Mouse (Mus musculus) gastrocnemius, adult 18-20 months (tissue): ENCODE measurements around the gene Tmem59. TPM values are rescaled to one million over a fixed set of nuclear protein-coding genes. Genes with fewer than 3 reads are reported as not detected.

Source experiments
- DNase-seq: peaks from one replicate; pipeline ENCODE4 v3.0.0; 2021; ENCODE audit warnings: low spot score
- total RNA-seq, 2 experiments: library from RNA; stranded (reverse); gene quantifications; 2 replicates each; pipeline ENCODE4 v1.2.3; 2021

Tmem59 gene
- total RNA-seq, 2 experiments from 2014 or later: 74.4 to 89.6 TPM

DNA sequence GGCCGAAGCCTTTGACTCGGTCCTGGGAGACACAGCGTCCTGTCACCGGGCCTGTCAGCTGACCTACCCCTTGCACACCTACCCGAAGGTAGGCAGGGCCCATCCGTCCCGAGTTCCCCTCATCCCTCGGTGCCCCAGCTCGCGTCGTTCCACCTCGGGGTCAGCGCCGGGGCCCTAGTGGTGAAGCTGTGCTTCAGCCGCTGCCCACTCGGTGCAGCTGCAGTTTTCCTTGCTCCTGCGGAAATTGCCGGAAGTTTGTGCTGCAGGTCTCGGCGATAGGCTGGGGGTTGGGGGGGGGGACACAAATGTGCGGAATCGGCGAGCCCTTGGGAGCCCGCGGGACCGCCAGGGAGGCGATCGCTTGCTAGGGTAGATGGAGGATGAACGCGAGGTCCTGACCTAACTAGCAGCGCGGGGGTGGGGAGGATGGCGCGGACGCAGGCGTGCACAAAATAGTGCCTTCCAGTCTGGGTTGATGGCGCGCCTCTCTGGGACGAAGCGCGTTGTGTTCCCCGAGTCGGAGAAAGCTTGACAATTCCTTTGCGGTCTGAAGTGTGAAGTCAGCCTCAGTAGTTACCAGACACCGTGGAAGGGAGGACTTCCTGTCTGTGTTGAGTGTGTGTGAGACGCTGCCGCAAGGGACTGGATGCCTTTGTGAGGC is 761 bp downstream of the Tmem59 start, which contains the start of gene Tceanc2:
Gene Tceanc2 (minus strand): TSS at position 287 of the 661 bp plus-strand sequence.
- peak; percentile 15 for DNase-seq

DNA sequence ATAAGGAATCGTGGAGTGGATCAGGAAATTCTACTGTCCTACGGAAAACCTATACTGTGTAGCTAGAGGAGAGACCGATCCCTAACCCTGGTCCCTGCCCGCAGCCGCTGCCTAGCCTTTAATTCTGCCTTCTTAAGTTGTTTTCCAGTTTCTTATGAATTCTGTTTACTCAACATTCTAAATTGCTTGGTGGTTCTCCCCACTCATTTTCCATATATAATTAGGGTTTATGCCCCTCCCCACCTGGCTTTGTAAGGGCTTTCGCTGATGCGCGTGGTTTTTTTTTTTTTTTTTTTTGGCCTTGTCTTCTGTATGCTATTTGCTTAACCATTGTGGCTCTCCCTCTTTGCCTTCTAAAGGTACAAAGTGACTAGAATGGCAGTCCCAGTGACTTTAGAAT is 1.4 kb downstream of the Tmem59 start:
- no peak for DNase-seq

DNA sequence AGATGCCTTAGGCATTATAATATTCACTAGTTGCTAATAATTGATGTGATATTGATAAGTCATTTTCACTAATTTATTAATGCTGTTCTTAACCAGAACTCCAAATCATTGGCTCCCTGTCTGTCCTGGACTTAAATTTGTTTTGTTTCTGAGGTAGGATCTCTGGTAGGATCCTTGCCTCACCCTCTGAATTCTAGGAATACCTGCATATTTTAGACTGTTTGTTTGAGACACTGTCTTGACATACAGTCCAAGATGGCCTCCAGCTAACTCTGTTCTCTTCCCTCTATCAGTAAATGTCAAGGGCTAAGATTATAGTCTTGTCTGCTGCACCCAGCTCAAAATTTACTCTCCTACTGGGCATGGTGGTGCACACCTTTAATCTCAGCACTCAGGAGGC is 2.5 kb downstream of the Tmem59 start:
- DNase-seq: no peak

DNA sequence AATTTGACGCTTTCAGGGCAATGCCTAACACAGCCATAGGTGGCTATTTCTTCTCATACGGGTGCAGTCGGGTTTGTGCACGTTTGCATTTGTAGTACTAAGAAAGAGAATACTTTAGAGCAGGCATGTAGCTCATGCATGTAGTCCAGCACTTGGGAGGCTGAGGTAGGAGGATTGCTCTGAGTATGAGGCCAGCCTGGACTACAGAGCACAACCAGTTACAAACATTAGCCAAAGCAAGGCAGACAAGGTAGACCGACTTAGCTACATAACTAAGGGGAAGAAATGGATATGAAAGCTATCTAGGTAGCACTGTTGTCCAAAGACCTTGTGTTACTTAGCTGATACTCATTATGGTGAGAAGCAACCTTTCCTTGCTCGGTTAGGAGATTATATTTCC is 3.7 kb downstream of the Tmem59 start:
- DNase-seq: no peak

DNA sequence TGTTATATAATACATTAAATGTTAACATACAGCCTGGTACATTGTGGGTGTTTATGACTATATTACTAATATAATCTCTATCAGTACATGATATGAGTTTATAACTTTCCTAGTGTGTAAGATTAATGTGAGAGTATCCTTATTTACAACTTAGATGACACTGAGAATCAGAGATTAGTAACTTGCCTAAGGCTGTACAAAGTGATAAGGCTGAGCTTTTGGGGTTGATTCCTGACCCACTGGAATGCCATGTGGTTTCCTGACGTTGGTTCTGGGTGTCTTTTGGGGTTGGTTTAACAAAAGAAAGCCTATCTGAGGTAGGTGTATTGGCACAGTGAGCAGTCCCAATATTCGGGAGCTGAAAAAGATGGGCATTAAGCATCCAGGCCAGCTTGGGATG is 4.6 kb downstream of the Tmem59 start:
- DNase-seq: no peak

DNA sequence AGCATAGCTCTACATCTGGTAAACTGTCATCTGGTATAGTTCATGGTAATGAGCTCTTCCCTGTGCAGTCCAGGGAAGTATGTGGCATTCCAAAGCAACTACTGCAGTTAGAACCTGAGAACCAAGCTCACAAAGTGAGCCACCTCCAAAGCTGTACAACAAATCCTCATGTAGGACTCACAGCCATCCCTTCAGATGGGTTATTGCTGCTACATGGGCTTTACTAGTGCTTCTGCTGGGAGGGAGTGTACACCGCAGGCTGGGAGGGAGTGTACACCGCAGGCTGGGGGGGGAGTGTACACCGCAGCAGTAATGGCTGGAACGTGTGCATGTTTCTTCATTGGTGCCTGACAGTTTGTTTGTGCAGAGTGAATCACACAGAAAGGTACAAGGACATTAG is 5.0 kb downstream of the Tmem59 start:
- DNase-seq: no peak

DNA sequence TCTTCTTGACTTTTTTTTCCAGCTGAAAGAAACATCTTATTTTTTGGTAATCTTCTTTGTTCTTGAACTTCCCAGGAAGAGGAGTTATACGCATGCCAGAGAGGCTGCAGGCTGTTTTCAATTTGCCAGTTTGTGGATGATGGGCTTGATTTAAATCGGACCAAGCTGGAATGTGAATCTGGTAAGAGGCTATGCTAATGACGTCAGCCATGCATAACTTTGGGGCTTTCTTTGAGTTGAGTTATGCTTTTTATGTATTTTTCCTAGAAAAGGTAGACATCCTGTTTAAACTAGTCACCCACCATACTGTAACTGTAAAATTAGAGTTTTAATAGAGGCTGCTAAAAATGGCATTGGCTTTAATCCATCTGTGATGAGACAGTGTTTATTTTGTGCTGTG is 7.5 kb downstream of the Tmem59 start:
- no peak for DNase-seq

DNA sequence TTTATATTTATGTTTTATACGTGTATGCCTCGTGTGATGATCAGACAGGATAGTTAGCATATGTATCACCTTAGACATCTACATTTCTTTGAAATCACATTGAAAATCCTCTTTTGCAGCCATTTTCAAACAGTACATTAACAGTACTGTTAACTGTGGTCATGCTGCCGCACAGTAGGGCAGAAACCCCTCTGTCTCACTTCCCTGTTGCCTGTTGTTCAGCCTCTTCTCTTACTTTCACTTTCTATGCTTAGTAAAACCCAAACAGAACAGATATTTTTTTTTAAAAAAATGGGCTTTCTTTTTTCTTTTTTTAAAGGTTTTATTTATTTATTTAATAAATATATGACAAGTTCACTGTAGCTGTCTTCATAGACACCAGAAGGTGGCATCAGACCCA is 15.6 kb downstream of the Tmem59 start:
- DNase-seq: no peak

DNA sequence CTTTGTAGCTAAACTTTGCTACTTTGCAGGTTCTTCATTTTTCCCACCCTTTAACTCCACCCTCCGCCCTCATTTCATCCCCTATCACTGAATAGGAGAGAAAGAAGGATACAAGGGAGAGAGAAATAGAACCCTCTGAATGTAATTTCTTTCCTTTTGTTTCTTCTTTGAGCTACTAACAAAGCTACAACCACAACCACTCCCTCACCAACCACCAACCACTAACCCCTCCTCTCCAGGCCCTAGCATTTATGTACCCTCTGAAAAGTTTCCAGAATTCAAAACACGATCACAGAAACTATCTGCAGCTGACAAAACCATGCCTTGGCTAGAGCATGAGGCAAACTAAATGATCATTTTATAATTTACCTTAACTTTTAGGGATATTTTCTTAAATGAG is 18.3 kb downstream of the Tmem59 start:
- DNase-seq: no peak

DNA sequence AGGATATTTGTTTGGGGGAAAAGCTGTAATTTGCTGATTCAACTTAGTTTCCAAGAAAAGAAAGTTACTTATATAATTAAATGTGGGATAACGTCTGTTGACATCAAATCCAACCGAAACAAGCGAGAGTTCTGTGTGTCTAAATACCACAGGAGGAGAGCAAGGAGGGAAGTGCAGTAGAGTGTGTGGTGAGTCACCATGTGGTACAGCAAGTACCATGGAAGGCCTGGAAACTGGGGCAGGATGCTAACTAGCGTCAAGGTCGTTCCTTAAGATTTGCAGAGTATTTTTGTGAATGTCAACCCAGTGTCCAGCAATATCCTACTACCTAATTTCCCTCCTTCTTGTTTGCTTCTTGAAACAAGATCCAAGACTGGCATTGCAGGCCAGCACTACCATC is 19.9 kb downstream of the Tmem59 start:
- no peak for DNase-seq

DNA sequence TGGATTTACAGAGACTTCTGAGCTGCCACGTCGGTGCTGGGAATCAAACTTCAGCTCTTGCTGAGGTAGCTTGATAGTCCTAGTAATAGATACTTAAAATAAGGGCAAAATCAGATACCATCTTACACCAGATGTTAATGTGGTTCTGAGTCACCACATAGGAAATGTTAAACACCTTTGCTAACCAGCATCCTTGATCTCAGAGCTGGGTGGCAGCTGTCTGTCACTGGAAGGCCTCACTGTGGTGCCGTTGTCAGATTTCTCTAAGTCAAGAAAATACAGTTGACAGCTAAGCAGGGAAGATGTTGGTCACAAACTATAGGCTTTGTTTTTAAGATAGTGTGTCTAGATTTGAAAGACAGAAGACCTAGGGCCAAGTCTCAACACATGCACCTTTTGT is 23.6 kb downstream of the Tmem59 start:
- no peak for DNase-seq

DNA sequence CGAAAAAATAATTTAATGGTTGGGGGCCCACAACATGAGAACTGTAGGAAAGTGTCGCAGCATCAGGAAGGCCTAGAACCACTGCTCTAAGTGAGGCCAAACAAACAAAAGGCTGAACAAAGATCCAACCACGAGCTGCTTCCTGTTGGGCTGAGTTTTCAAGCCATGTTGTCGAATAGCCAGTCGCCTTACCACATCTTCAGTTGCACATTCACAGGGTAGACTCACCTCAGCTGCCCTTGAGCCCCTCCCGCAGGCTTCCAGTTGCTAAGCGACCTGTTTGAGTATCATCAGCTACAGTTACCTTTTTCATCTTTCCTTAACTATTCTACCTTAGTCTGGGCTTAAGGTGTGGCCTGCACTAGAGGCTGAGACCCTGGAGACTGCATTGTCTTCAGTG is 24.8 kb downstream of the Tmem59 start:
- DNase-seq: no peak

DNA sequence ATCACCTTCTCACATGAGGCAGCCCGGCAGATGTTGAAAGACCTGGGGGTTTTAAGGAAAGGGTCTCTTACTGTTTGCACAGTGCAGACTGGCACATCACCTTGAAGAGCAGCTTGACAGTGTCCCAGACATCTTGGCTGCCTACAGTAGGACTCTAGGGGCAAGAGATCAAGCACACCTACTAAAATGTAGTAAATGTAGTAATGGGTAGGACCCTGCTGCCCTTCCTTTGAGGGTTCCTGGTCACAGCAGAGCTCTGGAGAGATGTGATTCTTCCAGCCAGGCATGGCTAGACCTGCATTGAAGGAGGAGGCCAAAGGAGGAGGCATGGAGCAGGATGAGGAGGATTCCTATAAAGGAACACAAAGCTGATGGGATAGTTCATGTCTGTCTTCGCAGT is 28.8 kb downstream of the Tmem59 start:
- DNase-seq: no peak

DNA sequence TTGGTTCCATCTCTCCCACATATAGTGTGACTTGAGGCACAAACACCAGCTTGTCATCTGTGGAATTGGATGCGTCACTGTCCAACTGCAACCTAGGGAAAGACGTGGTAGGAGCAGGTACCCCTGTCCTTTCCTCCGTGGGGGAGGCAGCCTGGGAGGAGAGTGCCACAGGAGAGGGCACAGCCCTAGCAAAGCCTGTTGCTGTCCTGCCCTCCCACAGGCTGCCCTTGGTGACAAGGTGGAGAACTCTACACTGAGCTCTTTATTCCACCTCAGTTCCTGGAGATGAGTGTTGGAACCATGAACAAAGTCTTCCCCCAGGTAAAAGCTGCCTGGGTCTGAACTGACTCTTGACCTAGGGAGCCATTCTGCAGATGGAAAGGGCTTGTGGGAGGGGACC is 30.7 kb downstream of the Tmem59 start, which contains the start of gene Ldlrad1:
Gene Ldlrad1 (plus strand): TSS at position 301 of the 400 bp plus-strand sequence.
- DNase-seq: no peak

DNA sequence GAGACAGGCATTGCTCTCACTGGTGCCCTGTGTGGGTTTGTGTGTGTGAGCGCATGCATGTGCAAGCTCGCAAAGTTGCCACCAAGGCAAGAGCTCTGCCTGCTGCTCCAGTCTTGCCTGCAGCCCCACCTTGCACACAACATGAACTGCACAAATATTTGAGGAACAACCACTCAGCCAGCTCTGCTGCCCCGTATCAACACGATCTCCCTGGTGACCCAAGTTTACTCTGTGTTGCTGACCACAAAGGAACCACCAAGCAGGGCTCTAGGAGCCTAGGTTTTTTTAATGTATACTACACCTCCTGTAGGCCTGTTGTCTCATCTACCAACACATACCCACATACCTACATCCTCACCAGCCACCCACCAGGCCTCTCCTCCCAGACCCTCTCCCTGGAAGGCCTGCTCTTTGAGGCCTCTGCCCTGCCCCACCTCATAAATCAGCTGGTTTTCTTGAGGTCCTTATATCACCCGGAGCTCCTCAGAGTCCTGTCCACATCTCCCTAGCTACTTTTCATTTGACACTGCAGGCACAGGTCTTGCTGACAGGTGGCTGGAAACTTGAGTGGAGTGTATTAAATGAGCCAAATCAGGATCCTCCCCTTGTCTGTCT is 32.4 kb downstream of the Tmem59 start:
- no peak for DNase-seq

DNA sequence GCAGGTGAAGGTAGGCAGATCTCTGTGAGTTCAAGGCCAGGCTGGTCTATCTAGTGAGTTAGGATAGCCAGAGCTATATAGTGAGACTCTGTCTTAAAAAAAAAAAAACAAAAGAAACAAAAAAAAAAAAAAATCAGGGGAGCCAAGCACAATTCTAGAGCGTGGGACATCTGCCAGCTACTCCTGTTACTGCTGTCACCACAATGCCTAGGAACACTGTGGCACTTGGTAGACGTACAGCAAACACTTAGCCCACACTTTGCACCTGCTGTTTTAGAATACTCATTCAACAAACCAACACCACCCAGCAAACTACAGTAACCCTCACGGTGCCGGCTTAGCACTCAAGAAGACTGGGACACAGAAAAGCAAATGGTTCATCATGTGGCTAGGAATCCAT is 33.3 kb downstream of the Tmem59 start:
- DNase-seq: no peak

DNA sequence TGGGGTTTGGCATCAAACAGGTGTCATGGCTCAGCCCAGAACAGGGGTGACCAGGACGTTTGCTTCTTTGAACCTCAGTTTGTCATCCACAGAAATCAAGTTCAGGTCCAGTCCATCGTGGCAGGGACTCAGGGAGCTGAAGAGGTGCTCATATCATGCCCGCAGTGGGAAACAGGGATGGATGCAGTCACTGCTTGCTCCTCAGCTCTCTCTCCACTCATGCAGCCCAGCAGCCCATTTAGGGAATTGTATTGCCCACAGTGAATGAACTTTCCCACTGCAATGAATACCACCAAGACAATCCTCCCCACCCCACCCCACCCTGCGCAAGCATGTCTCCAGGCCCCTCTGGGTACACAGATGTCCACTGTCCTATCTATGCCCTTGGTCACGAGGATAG is 33.7 kb downstream of the Tmem59 start:
- no peak for DNase-seq

DNA sequence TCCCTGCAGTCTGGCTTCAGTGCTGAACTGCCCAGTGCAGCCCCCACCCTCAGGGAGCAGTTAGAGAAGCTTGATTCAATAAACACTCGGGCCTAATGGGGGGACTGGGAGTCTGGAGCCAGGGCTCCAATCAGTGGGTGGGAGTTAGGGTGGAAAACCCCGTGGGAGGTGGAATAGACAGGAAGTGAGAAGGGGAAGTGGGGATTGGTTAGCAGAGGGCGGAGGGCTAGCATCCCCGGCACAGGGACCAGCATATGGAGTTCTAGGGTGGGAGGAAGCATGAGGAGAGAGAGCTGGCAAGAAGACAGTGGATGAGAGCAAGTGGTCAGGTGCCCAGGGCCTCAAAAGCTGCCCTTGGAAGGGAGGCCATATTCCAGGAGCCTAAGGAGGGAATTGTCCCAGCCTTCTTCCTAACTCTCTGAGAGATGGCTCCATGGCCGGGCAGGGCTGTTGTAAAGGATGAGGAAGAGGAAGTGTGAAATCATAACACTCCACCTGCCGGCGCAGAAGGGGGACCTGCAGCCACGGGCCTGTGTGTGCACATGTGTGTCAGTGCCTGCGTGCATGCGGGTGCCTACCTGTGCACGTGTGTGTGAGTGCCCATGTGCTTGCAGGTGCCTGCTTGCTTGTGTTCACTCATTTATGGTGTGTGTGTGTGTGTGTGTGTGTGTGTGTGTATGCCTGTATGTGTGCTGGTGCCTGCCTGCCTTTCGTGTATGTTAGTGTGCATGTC is 35.2 kb downstream of the Tmem59 start:
- no peak for DNase-seq

DNA sequence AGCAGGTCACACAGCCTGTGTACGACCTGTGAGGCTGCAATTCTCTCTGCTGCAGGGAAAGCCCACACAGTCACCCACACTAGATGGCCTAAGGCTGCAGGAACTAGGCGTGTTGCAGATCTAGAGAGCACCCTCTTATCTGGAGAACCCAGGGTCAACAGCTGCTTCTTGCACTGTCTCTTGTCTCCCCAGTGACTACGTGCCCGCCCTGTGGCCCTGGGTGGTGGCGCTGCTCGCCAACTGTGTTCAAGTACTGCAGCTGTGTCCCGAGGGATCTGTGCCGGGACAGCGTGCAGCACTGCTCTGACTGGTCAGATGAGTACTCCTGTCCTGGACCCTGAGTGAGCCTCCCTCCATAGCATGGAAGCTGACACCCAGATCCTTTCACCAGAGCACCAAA is 39.4 kb downstream of the Tmem59 start:
- DNase-seq: no peak

DNA sequence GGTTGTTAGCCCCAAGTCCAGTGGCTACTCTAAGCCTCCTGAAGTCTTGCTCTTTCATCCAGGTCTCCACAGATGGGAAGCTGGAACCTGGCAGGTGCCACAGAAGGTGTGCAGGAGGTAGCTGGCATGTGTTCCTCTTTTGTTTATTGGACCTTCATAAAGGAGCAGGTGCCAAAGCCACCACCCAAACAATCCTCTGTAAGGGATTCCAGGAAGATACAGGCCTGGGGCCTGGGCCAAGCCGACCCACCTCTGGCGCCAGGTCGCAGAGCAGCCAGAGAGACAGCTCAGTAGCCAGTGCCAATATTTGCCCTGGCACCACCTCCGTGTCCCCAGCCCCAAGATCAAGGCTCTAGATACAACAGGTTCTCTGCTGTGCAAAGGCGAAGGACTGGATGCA is 43.3 kb downstream of the Tmem59 start:
- DNase-seq: no peak

DNA sequence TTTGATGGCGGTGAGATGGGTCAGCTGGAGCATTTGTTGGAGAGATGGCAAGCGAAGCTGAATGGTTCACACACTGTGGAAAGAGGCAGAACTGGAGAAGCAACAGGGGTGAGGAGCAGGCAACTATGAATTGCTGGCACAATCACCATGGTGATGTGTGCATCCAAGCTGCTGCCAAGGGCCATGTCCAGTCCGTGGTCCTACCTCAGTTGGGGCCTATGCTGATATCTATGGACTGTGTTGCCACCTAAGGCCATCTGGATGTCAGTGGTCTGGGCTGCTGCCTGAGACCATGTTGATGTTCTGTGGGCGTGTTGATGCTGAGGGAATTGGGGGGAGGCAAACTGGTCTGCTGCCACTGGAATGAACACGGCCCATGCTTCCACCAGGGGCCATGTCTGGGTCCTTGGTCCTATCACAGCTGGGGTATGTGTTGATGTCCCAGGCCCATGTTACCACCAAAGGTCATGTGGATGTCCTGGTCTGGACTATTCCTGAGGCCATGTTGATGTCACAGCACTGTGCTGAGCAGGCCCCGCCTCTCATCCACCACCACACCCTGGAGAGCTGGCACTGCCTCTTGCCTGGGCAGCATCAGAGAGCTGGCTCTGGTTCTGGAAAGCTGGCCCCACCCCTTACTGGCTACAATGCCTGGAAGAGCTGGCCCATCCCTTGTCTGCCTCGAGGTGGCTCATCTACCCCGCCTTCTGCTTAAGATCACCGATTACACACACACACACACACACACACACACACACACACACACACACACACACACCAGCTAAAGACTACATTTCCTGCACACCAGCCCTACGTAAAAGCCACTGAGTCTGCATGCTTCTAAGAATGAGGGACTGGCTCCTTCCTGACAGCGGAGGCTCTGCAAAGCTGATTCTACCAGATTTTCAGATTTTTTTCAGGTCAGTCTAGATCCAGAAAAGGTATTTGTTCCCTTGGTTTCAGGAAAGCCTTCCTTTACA is 45.3 kb downstream of the Tmem59 start:
- DNase-seq: peak; percentile 37

DNA sequence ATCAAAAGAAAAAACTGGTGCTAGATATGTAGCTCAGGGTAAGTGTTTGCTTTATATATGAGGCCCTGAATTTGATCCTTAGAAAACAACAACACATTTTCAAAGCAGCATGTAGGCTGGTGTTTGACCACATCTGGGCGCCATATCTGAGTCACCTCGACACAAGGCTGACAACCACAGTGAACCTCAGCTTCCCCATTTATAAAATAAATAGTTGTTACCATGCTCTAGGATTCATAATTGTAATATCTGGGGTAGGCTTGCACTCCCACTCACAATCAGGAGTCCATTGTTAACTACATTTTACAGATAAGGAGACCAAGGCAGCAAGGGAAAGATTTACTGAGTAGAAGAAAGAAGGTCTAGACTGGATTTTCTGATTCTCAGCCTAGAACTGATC is 48.1 kb downstream of the Tmem59 start:
- DNase-seq: no peak
